Mouse (Mus musculus): ENCODE data around the gene Trim37.
"Not testable (repeated sequence)": the region's sequence is repeated elsewhere in the genome, so short reads cannot be mapped to it uniquely, and the experiment has no call there.

Trim37 gene

DNA sequence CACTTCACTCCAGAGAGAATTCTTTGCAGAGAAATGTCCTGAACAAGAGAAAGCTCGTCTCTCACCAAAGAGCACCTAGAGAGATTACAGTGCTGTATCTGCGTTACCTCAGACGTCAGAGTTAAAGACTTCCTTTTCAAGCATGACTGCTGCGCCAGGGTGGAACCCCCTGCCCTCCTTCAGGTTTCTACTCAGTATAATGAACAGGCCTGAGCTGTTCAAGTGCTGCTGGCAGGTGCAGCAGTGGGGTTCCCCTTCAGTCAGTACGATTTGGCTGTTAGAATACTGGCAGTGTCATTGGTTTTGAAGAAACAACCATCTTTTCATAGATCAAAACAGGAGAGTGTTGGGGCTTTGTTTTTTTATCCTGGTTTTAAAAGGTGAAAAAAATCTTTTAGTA lies 100.2 kb downstream of the Trim37 start:
- no peak for DNase-seq (ENCODE audit: low read depth)

DNA sequence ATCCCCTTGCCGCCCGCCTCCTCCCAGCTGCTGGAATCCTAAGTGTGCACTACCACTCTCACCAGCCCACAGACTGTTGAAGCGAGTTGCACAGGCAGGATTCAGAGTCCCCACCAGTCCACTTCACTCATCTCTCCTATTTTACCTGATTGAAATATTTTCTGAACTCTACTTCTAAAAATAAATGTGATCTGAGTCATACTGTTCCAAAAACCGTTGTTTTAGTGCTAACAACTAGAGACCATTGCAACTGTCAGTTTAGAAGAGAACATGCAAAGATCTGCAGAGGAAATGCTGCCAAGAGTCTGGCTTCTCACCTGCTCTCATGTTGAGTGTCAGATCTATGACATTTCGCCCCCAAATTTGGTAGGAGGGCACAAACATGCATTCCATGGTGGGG lies 106.5 kb downstream of the Trim37 start:
- no peak for DNase-seq (ENCODE audit: low read depth)

DNA sequence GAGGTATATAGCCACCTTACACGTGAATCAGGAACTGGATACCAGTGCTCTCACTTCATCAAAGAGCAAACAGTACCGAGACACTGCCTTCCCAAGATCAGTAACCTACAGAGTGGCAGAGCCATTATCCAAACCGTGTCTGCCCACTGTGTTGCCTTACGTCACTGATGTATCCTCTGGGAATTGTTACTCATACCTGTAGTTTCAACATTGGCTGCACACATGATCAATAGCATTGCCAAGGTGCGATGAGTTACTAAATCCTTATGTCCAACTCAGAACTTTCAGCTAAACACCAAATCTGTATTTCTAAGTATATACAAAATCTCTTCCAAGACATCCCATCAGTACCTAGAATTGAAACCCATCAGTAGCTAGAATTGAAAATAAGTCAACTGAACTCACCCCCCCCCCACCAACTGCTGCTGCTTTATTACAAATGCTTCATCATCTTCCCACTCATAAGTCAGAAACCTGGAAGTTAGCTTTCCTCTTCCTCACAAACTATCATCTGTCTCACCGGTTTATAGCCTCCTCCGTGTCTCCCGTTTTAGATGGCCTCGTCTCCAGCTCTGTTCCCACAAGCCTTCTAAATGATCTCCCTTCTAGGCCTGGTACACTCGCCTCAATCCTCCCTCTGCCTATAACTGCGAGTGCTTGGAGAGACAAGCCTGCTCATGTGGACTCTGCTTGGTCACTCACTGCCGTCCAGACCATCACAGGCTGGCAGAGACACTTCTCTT lies 108.0 kb downstream of the Trim37 start:
- no peak for DNase-seq (ENCODE audit: low read depth)

DNA sequence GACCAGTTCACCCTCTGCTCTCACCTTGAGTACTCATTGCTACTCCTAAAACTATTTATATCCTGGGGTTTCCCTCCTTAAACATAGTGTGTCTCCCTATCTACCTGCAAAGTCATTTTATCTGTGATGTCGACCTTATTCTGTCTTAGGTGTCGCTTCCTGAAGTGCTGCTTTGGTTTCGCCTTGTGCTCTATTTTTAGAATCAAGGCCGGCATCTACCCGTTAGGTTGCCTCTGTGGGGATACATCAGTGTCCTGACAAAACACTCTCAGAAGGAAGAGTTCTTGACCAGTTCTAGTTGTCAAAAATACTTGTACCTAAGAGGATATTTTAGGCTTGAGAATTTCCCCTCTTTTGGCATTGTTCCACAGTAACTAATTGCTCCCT lies 108.6 kb downstream of the Trim37 start:
- no peak for DNase-seq (ENCODE audit: low read depth)

DNA sequence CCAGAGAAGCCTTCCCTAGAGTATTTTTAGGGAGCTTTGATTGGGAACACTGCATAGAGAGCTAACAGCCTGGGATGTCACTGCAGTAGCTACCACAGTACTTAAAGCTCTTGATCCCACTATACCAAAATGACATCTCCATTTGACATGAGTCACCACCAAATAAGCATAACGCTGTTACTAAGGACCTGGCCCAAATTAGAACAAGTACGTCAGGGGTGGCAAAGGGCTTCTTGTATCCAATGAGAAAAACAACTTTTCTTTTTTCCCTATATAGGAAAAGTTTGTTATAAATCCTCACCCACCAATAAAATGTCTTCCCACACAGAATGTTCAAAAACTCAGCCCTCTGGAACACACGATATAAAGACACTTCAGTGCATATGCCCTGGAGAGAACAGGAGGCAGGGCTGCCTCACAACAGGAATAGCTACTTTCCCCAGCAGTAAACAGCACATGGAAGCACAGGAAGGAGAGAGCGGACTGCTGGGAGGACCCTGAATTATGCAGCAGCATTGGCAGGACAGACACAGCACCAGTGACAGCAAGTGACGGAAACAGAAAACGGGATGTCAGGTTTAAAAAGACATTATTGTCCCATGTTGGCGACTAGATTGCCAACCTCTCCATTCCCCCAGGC lies 112.1 kb downstream of the Trim37 start:
- DNase-seq (ENCODE audit: low read depth), result no peak

DNA sequence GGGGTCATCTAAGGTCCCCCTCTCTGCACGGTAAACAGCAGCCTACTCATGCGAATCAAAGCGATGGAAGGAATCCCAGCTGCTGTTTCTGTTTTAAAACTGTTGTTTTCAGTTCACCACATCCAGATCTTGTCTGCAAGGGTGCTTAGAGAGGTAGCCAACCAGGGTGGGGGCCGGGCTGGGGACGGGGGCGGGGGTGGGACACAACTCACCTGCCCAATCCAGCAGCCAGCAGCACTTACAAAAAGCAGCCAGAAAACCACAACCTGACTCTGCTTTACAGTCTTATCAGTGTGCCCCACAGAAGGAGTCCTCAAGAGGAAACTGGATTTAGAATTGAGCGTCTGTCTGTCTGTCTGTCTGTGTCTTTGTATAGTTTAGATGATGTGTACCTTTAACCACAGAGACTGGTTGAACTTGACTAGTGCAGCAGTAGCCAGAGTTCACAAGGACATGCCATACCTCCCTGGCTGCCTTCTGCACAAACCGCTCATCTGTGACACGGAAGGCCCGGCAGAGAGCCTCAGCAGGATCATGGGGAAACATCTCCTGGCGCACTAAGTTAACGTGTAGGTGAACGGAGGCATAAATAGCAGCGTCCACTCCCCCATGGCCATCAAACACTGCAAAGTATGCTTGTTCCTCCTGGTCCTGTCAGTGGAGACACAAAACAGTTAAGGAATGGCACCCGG lies 113.4 kb downstream of the Trim37 start:
- no peak for DNase-seq (ENCODE audit: low read depth)

DNA sequence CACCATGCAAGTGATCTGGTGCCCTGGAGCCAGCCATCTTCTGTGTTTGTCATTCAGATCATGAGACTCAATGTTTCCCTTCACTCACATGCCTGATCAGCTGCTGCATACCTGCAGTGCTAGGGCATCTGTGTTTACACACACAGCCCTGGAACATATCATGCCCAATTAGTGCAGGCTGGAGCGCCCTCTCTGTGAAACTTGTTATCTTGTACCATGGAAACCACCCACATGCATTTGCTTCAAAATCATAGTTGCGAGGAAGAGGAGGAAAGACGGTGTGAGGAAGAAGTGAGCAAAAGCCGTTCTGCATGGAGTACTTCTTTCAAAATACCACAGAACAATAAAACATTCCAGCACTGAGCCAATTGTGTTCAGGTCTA lies 113.9 kb downstream of the Trim37 start:
- DNase-seq (ENCODE audit: low read depth), result no peak

DNA sequence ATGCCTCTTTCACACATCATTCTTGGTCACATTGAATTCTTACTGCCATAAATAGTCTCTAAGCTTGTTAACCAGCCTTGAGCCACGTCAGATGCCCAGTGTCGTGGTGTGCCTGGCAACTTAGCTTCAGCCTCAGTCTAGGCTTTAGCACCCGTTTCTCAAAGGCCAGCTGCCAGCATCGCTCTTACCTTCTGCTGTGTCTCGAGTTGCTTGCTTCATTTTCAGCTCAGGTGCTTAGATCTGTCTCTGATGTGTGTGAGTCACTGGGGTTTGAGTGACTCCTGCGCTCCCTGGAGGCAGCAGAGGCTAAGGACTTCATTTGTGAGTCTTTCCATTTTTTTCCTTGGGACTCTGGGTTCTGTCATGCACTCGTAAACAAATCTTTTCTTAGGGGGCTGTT lies 114.4 kb downstream of the Trim37 start:
- no peak for DNase-seq (ENCODE audit: low read depth)

DNA sequence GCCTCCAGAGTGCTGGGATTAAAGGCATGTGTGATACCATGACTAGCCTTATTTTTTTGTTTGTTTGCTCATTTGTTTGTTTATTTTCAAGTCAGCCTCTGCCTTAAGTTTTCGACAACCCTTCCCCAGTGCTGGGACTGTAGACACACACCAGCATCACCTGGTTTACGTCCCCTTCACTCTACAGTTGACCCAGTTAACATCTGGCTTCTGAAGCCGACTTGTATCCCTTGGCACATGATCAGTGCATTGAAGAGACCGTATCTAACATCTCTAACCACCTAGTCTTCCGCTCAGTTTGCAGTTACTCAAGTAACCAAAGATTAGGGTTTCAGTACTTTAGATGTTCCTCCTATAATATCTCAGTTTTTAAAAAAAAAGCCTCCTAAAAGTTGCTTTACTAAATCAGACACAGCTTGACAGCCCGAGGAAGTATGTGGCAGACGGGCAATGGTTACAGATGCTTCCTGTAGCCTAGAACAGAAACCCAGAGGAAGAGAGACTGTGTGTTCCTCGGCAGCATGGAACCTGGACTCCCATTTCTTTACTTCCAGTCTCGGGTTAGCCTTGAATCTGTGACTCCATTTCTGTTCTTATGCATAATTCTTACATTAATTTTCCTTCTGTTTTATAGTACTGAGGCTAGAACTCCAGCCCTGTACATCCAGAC lies 118.4 kb downstream of the Trim37 start:
- DNase-seq (ENCODE audit: low read depth), result peak; percentile 79

DNA sequence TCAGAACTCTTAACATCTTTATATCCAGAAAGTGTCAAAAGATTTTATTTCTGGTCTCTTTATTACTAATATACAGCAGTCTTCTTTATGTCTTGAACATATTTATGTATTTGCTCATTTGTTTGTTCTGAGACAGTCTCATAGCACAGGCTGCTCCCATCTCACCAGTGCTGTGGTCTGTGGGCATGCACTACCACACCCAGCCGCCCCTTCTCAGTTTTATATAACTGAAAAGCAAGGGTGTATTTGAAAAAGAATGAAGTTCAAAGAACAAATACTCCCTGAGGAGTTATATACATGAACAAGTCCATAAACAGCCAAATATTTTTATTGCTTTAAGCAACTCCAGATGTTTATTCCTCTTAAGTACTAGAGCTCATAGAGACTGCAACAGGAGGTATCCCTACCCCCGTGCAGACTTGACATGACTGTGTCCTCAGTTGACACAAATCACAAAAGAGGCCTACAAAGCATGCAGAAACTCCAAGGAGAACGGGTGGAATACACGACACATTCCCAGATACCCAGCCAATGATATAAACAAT lies 119.3 kb downstream of the Trim37 start:
- DNase-seq (ENCODE audit: low read depth), result no peak

DNA sequence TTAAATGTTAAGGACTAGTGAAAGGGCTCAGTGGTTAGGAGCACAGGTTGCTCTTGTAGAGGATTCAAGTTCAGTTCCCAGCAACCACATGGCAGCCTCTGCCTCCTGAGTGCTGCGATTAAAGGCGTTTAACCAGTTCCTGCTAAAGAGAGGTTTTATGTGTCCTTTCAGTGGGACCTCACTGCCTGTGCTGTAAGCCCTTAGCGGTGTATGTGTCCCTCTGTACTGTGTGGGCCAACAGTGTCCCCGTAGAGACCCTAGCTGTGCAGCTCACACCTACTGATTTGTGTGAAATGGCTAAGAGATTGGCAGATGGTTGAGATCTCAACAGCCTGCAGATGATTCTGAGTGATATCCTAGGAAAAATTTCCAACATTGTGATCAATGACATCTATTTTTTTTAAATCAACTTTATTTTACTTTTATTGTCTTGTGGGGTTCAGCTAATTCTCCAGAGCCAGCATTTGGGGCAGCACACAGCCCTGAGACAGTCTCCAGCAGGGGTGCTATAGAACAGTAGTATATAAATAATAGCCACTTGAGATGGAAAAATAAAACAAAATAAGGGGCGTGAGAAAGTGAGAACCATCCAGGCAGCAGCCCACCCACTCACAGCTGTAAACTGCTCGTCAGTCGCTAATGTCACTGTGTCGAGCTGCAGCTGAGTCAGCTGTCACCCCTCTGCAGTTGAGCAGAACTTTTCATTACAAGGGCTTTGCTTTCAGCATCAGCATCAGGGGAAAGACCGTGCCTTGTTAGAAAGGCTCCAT lies 120.0 kb downstream of the Trim37 start:
- no peak for DNase-seq (ENCODE audit: low read depth)

DNA sequence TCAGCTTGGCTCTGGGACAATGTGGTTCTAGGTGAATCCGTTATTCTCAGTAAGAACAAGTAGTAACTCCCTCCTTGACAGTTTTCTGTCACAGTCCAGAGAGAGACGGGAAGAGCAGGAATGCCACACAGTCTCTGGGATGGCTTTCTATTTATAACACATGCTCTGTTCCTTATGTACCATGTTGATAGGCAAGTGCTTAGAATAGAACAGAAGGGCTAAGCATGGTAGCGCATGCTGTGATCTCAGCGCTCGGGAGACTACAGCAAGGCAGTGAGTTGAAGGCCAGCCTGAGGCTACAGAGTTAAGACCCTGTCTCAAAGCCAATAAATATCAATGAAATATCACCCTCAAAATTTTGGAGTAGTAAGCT lies 120.6 kb downstream of the Trim37 start:
- no peak for DNase-seq (ENCODE audit: low read depth)

DNA sequence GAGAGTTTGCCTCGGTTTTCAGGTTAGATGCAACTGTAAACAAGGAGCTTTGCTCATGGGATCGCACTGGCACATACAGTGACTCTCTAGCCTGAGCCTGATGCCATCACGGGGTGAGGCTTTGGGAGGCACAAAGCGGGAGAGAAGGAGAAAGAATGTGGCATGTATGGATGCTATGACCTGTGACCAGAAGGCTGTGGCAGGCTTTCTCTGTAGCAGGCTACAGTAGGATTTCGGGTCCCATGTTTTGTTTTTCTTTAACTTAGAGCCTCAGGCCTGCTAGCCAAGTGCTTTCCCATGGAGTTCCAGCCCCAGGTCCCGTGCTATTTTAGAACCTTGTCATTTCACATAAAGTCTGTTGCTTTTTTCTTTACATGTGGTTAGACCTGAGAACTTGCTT lies 123.3 kb downstream of the Trim37 start:
- DNase-seq (ENCODE audit: low read depth), result no peak

DNA sequence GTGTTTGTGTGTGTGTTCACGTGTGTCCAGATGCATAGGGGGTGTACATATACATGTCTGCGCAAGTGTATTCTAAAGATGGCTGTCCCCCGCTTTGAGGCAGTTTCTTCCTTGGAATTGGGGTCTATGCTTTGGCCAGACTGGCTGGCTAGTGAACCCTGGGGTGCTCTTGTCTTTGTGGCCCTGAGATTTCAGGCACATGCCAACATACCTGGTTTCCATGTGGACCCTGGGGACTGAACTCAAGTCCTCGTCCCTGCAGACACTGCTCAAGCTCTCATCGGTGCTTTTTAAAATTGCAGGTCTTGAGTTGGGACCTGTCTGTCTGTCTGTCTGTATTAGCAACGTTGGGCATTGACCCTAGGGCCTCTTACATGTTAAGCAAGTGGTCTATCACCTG lies 126.4 kb downstream of the Trim37 start:
- DNase-seq (ENCODE audit: low read depth), result no peak

DNA sequence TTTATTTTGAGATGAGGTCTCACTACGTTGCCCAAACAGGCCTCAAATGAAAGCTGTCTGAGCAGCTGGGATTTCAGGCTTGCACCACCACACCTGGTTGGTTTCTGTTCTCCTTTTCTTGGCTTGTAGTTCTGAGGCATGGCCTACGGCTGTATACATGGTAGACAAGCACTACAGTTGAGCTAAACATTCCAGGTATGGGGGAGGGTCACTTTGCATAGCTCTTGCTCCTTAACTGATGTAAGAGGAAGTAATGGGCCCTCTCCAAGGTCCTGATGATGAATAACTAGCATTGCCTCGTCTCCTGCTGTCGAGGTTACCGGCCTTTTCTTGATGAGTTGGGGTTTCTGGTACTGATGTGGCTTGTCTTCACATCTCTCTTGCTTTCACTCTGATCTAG lies 127.3 kb downstream of the Trim37 start:
- peak; percentile 72 for DNase-seq (ENCODE audit: low read depth)

DNA sequence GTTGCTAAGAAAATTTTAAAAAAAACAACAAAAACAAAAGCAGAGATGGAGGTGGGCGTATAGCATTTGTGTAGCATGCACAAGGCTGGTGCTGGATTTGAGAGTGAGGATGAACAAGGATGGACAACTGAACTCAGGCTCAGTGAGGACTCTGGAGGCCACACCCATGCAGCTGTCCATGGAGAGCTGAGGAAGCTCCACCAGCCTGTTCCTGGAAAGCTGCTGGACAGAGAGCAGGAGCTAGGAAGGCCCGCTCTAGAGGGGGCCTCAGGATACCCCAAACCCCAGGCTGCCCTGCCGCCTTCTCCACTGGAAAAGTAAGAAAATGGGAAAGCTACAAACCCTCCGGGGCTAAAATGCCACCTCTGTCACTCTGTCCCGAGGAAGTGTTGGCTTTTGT lies 130.4 kb downstream of the Trim37 start:
- DNase-seq (ENCODE audit: low read depth), result no peak

DNA sequence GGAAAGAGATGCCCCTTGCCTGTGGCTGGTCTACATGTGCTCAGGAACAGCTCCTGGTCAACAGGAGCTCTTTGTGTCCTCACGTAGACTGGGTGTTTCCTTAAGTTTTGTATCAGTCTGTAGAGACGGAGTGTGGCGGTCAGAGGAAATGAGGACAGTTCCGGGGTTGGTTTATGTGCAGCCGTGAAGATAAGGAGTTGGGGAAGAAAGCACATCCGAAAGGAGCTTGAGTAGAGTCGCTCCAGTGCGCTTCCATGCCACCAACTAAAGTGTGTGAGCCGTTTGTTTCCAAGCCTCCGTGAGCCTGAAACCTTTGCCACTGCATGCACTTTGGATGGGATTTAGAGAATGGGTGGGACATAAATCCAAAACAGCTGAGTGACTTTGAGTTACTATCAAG lies 132.9 kb downstream of the Trim37 start:
- peak; percentile 96 for DNase-seq (ENCODE audit: low read depth)

DNA sequence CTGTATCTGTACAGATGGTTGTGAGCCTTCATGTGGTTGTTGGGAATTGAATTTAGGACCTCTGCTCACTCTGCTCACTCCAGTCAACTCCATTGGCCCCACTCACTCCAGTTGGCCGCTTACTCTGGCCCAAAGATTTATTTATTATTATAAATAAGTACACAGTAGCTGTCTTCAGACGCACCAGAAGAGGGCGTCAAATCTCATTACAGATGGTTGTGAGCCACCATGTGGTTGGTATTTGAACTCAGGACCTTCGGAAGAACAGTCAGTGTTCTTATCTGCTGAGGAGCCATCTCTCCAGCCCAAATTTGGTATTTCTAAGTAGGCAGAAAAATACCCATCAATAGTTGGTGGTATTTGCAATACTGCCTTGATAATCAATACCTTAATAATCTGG lies 134.8 kb downstream of the Trim37 start:
- DNase-seq (ENCODE audit: low read depth), result not testable (repeated sequence)

DNA sequence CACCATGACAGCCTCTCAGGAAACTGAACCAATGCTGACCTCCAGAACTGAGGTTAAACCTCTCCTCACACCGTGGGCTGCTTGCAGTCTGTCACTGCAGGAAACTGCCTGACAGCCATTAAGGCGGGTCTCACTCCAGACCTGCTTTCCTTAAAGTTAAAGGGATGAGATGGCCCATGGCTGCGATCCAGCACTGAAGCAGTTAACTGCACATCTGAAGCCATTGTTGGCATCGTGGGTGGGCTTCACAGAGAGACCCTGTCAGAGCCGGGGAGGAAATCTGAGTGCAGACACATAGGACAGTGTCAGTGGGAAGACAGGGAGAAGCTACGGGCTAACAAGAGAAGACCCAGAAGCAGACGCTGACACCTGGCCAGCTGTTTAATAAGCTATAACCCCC lies 137.1 kb downstream of the Trim37 start:
- DNase-seq (ENCODE audit: low read depth), result peak; percentile 78

DNA sequence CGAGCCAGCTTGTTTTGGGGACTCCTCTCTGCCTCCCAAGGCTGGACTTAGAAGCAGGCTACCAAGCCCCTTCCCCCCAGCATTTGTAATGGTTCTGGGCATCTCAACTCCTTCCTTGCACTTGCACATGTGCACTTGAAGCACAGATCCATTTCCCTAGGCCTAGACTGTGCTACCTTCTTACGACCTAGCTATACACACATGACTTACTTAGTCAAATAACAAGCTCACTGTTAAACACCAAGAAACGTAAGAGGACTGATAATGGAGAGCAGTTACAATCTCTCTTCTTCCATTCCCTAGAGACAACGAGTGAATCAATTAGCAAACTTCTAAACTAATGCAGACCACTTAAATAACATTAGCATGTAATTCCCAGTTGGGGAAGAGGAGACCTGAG lies 139.4 kb downstream of the Trim37 start:
- no peak for DNase-seq (ENCODE audit: low read depth)

DNA sequence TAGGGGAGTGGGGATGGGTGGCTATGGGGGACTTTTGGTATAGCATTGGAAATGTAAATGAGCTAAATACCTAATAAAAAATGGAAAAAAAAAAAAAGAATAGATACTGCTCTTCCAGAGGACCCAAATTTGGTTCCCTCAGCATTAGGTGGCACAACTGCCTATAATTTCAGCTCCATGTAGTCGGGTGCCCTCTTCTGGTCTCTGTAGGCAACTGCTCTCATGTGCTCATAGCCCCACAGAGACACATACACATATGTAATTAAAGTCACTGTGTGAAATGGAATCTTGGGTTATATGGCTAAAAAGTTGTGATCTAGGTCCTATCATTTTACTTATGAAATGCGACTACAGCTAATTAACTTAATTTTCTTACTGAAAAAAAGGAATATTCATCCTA lies 141.9 kb downstream of the Trim37 start:
- peak; percentile 79 for DNase-seq (ENCODE audit: low read depth)
